Mouse (Mus musculus): ENCODE data around the gene Tgfbrap1. TPM values are rescaled to one million over a fixed set of nuclear protein-coding genes. Genes with fewer than 3 reads are reported as not detected.

Tgfbrap1 gene
- polyA plus RNA-seq, 1 experiment from 2014 or later, result 11.4 TPM

- no peaks in the 10 kb centered on the region for H3K4me1 ChIP-seq
- no peak overlapping the region for H3K4me2 ChIP-seq (replicated peaks)
- peaks cover 65% of the 10 kb centered on the region for H3K36me3 ChIP-seq
- 92% methylated on average over 2 of the region's 2 CpGs for WGBS
- no peak overlapping the region for H3K4me3 ChIP-seq (replicated peaks)
- H3K9me3 ChIP-seq (replicated peaks), result no peaks in the 10 kb centered on the region
- ATAC-seq (ENCODE audit: insufficient number of reproducible peaks, low FRiP score, low TSS enrichment, low read depth), result no peak
- no peak overlapping the region for H3K27ac ChIP-seq (replicated peaks)
- H3K27me3 ChIP-seq, result no peaks in the 10 kb centered on the region
- no peak overlapping the region for H3K9ac ChIP-seq
Observed at GRCm38 (mm10) chr1:43108729-43109128, 10.3 kb upstream of the Tgfbrap1 start.

- H3K27me3 ChIP-seq, result no peaks in the 10 kb centered on the region
- peaks cover 16% of the 10 kb centered on the region for H3K4me1 ChIP-seq
- H3K9ac ChIP-seq, result no peak overlapping the region
- ATAC-seq (ENCODE audit: insufficient number of reproducible peaks, low FRiP score, low TSS enrichment, low read depth), result no peak
- H3K4me2 ChIP-seq (replicated peaks), result no peak overlapping the region
- H3K27ac ChIP-seq (replicated peaks), result no peak overlapping the region
- 93% methylated on average over 2 of the region's 2 CpGs for WGBS
- H3K9me3 ChIP-seq (replicated peaks), result no peaks in the 10 kb centered on the region
- no peaks in the 10 kb centered on the region for H3K36me3 ChIP-seq
- H3K4me3 ChIP-seq (replicated peaks), result no peak overlapping the region
Observed at GRCm38 (mm10) chr1:43094206-43094605, 4.2 kb downstream of the Tgfbrap1 start.

GRCm38 (mm10) chr1:43092056-43093015 is 6.1 kb downstream of the Tgfbrap1 start:
- peak overlapping the region; percentile 81 for H3K9ac ChIP-seq
- peak overlapping the region; percentile 74 for H3K27ac ChIP-seq (replicated peaks)
- ATAC-seq (ENCODE audit: insufficient number of reproducible peaks, low FRiP score, low TSS enrichment, low read depth), result peak; percentile 80
- peak overlapping the region; percentile 68 for H3K4me2 ChIP-seq (replicated peaks)
- H3K9me3 ChIP-seq (replicated peaks), result no peaks in the 10 kb centered on the region
- no peaks in the 10 kb centered on the region for H3K27me3 ChIP-seq
- peak overlapping the region; percentile 79 for H3K4me3 ChIP-seq (replicated peaks)
- H3K4me1 ChIP-seq, result peaks cover 16% of the 10 kb centered on the region
- no peaks in the 10 kb centered on the region for H3K36me3 ChIP-seq
- WGBS, result under 1% methylated on average over 93 of the region's 102 CpGs

- ATAC-seq (ENCODE audit: insufficient number of reproducible peaks, low FRiP score, low TSS enrichment, low read depth), result no peak
- peak overlapping the region; percentile 81 for H3K9ac ChIP-seq
- H3K36me3 ChIP-seq, result no peaks in the 10 kb centered on the region
- no peaks in the 10 kb centered on the region for H3K27me3 ChIP-seq
- H3K4me2 ChIP-seq (replicated peaks), result peak overlapping the region; percentile 68
- peak overlapping the region; percentile 79 for H3K4me3 ChIP-seq (replicated peaks)
- no peaks in the 10 kb centered on the region for H3K9me3 ChIP-seq (replicated peaks)
- 44% methylated on average over 13 of the region's 13 CpGs for WGBS
- H3K4me1 ChIP-seq, result peaks cover 16% of the 10 kb centered on the region
- H3K27ac ChIP-seq (replicated peaks), result no peak overlapping the region
Observed at GRCm38 (mm10) chr1:43091306-43092055, 7.0 kb downstream of the Tgfbrap1 start.

- no peak overlapping the region for H3K9ac ChIP-seq
Observed at GRCm38 (mm10) chr1:43090418-43090817, 8.0 kb downstream of the Tgfbrap1 start.

GRCm38 (mm10) chr1:43082946-43083345 is 15.5 kb downstream of the Tgfbrap1 start:
- no peaks in the 10 kb centered on the region for H3K27me3 ChIP-seq
- no peak for ATAC-seq (ENCODE audit: insufficient number of reproducible peaks, low FRiP score, low TSS enrichment, low read depth)
- WGBS, result 81% methylated on average over 5 of the region's 5 CpGs
- H3K36me3 ChIP-seq, result 0 out of 2 replicates have a peak, but pooled peaks cover 6% of the 10 kb centered on the region
- H3K4me3 ChIP-seq (replicated peaks), result no peak overlapping the region
- no peaks in the 10 kb centered on the region for H3K4me1 ChIP-seq
- no peak overlapping the region for H3K27ac ChIP-seq (replicated peaks)
- no peak overlapping the region for H3K4me2 ChIP-seq (replicated peaks)
- H3K9ac ChIP-seq, result no peak overlapping the region
- H3K9me3 ChIP-seq (replicated peaks), result no peaks in the 10 kb centered on the region

More at GRCm38 (mm10) chr1:43090418-43090817, 8.0 kb downstream of the Tgfbrap1 start:
- ATAC-seq (ENCODE audit: insufficient number of reproducible peaks, low FRiP score, low TSS enrichment, low read depth), result no peak
- Histone ChIP-seq H3K9me3 (replicated peaks) (no peaks in the 10 kb centered on the region), H3K4me2 (replicated peaks) (no peak overlapping the region), H3K4me3 (replicated peaks) (no peak overlapping the region), H3K36me3 (0 out of 2 replicates have a peak, but pooled peaks cover 3% of the 10 kb centered on the region), H3K27ac (replicated peaks) (no peak overlapping the region), H3K27me3 (no peaks in the 10 kb centered on the region), H3K4me1 (peaks cover 16% of the 10 kb centered on the region)
- WGBS, result 83% methylated on average over 1 of the region's 1 CpGs

- Histone ChIP-seq H3K27ac (replicated peaks) (no peak overlapping the region), H3K9ac (no peak overlapping the region), H3K36me3 (0 out of 2 replicates have a peak, but pooled peaks cover 18% of the 10 kb centered on the region), H3K27me3 (no peaks in the 10 kb centered on the region), H3K9me3 (replicated peaks) (no peaks in the 10 kb centered on the region), H3K4me2 (replicated peaks) (no peak overlapping the region), H3K4me3 (replicated peaks) (no peak overlapping the region), H3K4me1 (no peaks in the 10 kb centered on the region)
- no peak for ATAC-seq (ENCODE audit: insufficient number of reproducible peaks, low FRiP score, low TSS enrichment, low read depth)
- 80% methylated on average over 2 of the region's 2 CpGs for WGBS
Observed at GRCm38 (mm10) chr1:43078124-43078523, 20.3 kb downstream of the Tgfbrap1 start.

- Histone ChIP-seq H3K36me3 (peaks cover 28% of the 10 kb centered on the region), H3K27me3 (no peaks in the 10 kb centered on the region), H3K4me2 (replicated peaks) (no peak overlapping the region), H3K4me3 (replicated peaks) (no peak overlapping the region), H3K4me1 (no peaks in the 10 kb centered on the region; the same call in 1 of the 2 replicates), H3K27ac (replicated peaks) (no peak overlapping the region), H3K9me3 (replicated peaks) (no peaks in the 10 kb centered on the region), H3K9ac (no peak overlapping the region)
- WGBS, result 94% methylated on average over 2 of the region's 2 CpGs
- no peak for ATAC-seq (ENCODE audit: insufficient number of reproducible peaks, low FRiP score, low TSS enrichment, low read depth)
Observed at GRCm38 (mm10) chr1:43074791-43075190, 23.6 kb downstream of the Tgfbrap1 start.

GRCm38 (mm10) chr1:43072561-43072960 is 25.9 kb downstream of the Tgfbrap1 start:
- Histone ChIP-seq H3K9ac (no peak overlapping the region), H3K27ac (replicated peaks) (no peak overlapping the region), H3K36me3 (peaks cover 28% of the 10 kb centered on the region), H3K4me2 (replicated peaks) (no peak overlapping the region), H3K9me3 (replicated peaks) (no peaks in the 10 kb centered on the region), H3K27me3 (no peaks in the 10 kb centered on the region), H3K4me1 (no peaks in the 10 kb centered on the region; the same call in 1 of the 2 replicates), H3K4me3 (replicated peaks) (no peak overlapping the region)
- 69% methylated on average over 1 of the region's 1 CpGs for WGBS
- no peak for ATAC-seq (ENCODE audit: insufficient number of reproducible peaks, low FRiP score, low TSS enrichment, low read depth)

- H3K4me2 ChIP-seq (replicated peaks), result no peak overlapping the region
- H3K9me3 ChIP-seq (replicated peaks), result no peaks in the 10 kb centered on the region
- no peaks in the 10 kb centered on the region for H3K27me3 ChIP-seq
- H3K27ac ChIP-seq (replicated peaks), result no peak overlapping the region
- WGBS, result 89% methylated on average over 8 of the region's 8 CpGs
- H3K36me3 ChIP-seq, result peaks cover 31% of the 10 kb centered on the region
- no peaks in the 10 kb centered on the region; the same call in 1 of the 2 replicates for H3K4me1 ChIP-seq
- no peak for ATAC-seq (ENCODE audit: insufficient number of reproducible peaks, low FRiP score, low TSS enrichment, low read depth)
- H3K4me3 ChIP-seq (replicated peaks), result no peak overlapping the region
- H3K9ac ChIP-seq, result no peak overlapping the region
Observed at GRCm38 (mm10) chr1:43072028-43072427, 26.4 kb downstream of the Tgfbrap1 start.

GRCm38 (mm10) chr1:43070726-43071125 is 27.7 kb downstream of the Tgfbrap1 start:
- no peak overlapping the region for H3K9ac ChIP-seq
- H3K27ac ChIP-seq (replicated peaks), result no peak overlapping the region
- H3K4me1 ChIP-seq, result no peaks in the 10 kb centered on the region; the same call in 1 of the 2 replicates
- H3K9me3 ChIP-seq (replicated peaks), result no peaks in the 10 kb centered on the region
- no peak overlapping the region for H3K4me2 ChIP-seq (replicated peaks)
- WGBS, result 74% methylated on average over 5 of the region's 5 CpGs
- H3K27me3 ChIP-seq, result no peaks in the 10 kb centered on the region
- H3K36me3 ChIP-seq, result peaks cover 39% of the 10 kb centered on the region
- no peak for ATAC-seq (ENCODE audit: insufficient number of reproducible peaks, low FRiP score, low TSS enrichment, low read depth)
- H3K4me3 ChIP-seq (replicated peaks), result no peak overlapping the region

All from embryonic facial prominence, embryonic 15.5 days (tissue).